Mouse (Mus musculus) CH12.LX (cell line): Measurements from ENCODE around the gene Fbp1.

Source experiments
- BHLHE40 ChIP-seq: IDR thresholded peaks from 2 replicates; pipeline ENCODE4 v1.6.1; 2011; ENCODE audit warnings: mild to moderate bottlenecking, low read depth, low read length, improper control_type of control experiment
- CTCF ChIP-seq, 2 experiments: IDR thresholded peaks in 1 of 2; conservative IDR thresholded peaks in 1 of 2; 2 replicates each; pipeline ENCODE4 v1.5.1; 2011 to 2012; ENCODE audit warnings: low read depth in 2 of 2, low read length in 2 of 2, improper control_type of control experiment in 1 of 2, inconsistent platforms in 1 of 2, mild to moderate bottlenecking in 1 of 2, moderate library complexity in 1 of 2
- EP300 ChIP-seq: IDR thresholded peaks from 2 replicates; pipeline ENCODE4 v1.6.1; 2011; ENCODE audit warnings: low read length, improper control_type of control experiment
- GABPA ChIP-seq: IDR thresholded peaks from 2 replicates; pipeline ENCODE4 v1.6.1; 2012; ENCODE audit warnings: low read depth, low read length, improper control_type of control experiment, inconsistent platforms; ENCODE audit not compliant: insufficient replicate concordance
- JUND ChIP-seq: conservative IDR thresholded peaks from 2 replicates; pipeline ENCODE4 v1.6.1; 2011; ENCODE audit warnings: low read depth, low read length, improper control_type of control experiment
- MAFK ChIP-seq: IDR thresholded peaks from 2 replicates; pipeline ENCODE4 v1.6.1; 2011; ENCODE audit warnings: low read length, improper control_type of control experiment; ENCODE audit not compliant: insufficient replicate concordance
- MAX ChIP-seq: IDR thresholded peaks from 2 replicates; pipeline ENCODE4 v1.6.1; 2011; ENCODE audit warnings: low read length, improper control_type of control experiment
- NRF1 ChIP-seq: IDR thresholded peaks from 2 replicates; pipeline ENCODE4 v1.6.1; 2014; ENCODE audit warnings: low read depth, mild to moderate bottlenecking, inconsistent platforms, low read length, improper control_type of control experiment, moderate library complexity
- POLR2A ChIP-seq: IDR thresholded peaks from 2 replicates; pipeline ENCODE4 v1.6.1; 2011; ENCODE audit warnings: low read depth, mild to moderate bottlenecking, improper control_type of control experiment, low read length
- SMC3 ChIP-seq: IDR thresholded peaks from 2 replicates; pipeline ENCODE4 v1.6.1; 2011; ENCODE audit warnings: low read depth, low read length, improper control_type of control experiment
- ZKSCAN1 ChIP-seq: IDR thresholded peaks from 2 replicates; pipeline ENCODE4 v1.6.1; 2012; ENCODE audit warnings: low read depth, inconsistent platforms, low read length, improper control_type of control experiment, borderline replicate concordance
- ZMIZ1 ChIP-seq: IDR thresholded peaks from 2 replicates; pipeline ENCODE4 v1.6.1; 2012; ENCODE audit warnings: low read depth, mild to moderate bottlenecking, inconsistent platforms, low read length, improper control_type of control experiment
- ZNF384 ChIP-seq: IDR thresholded peaks from 2 replicates; pipeline ENCODE4 v1.6.1; 2012; ENCODE audit warnings: low read depth, low read length, improper control_type of control experiment, inconsistent platforms

GRCm38 (mm10) chr13:62876111-62876510 is 12.0 kb downstream of the Fbp1 start:
- no peak for TF ChIP-seq CTCF (conservative IDR thresholded peaks at IDR 0.05 in 1 of 2, IDR thresholded peaks at IDR 0.05 in 1 of 2; ENCODE audit: low read depth in 2 of 2, low read length in 2 of 2)
- no peak for TF ChIP-seq SMC3
- TF ChIP-seq EP300, result no peak
- no peak for TF ChIP-seq NRF1
- TF ChIP-seq BHLHE40, result no peak
- no peak for TF ChIP-seq ZNF384
- no peak for TF ChIP-seq MAX
- no peak for TF ChIP-seq MAFK
- no peak for TF ChIP-seq ZMIZ1
- TF ChIP-seq POLR2A, result no peak
- no peak for TF ChIP-seq JUND
- no peak for TF ChIP-seq ZKSCAN1
- TF ChIP-seq GABPA, result no peak
